13 mouse cellular contexts compared by ENCODE assay signal in genomic region chr3:122888371-122888819, GRCm38 (mm10). TPM values are rescaled to one million over a fixed set of nuclear protein-coding genes. Genes with fewer than 3 reads are reported as not detected.
A peak's percentile ranks its signal among the peaks of the same experiment; 100 is the strongest.
DNase-seq lines count a peak whose midpoint lies in the region.
"Had no signal": no experiment of that assay in that cellular context is flagged by ENCODE, and none has a peak within 500 bp of the region (broad histone marks: within the 10 kb centered on the region; RNA-seq: fewer than 3 reads in every experiment).

No protein-coding gene starts in this region.

- H3K27ac ChIP-seq in hindbrain, embryonic 10.5 days = no peak overlapping the region
- H3K27ac ChIP-seq: limb, embryonic 10.5 days had no signal

- H3K9me3 ChIP-seq in hindbrain, embryonic 10.5 days = no peaks in the 10 kb centered on the region
- H3K9me3 ChIP-seq: limb, embryonic 10.5 days; megakaryocyte, embryonic 14.5 days had no signal

- 89% methylated on average over 5 of the region's 5 CpGs for WGBS in hindbrain, embryonic 10.5 days

- H3K36me3 ChIP-seq in hindbrain, embryonic 10.5 days = no peaks in the 10 kb centered on the region
- H3K36me3 ChIP-seq: limb, embryonic 10.5 days had no signal

- DNase-seq in 3134 (ENCODE audit: extremely low read depth, insufficient read length, low spot score) = peak; percentile 37
- DNase-seq in 3T3-L1 (ENCODE audit: low read depth, low spot score) = peak; percentile 90
- peak; percentile 65 for DNase-seq in fibroblast of lung, adult 2 months (ENCODE audit: low read depth)
- DNase-seq in lung, postnatal 25 days (ENCODE audit: low spot score) = peak; percentile 39
- DNase-seq in hindbrain, embryonic 10.5 days (ENCODE audit: low spot score) = no peak
- no peak for DNase-seq in kidney, adult 11 months
- DNase-seq in B cell, adult 2 months = no peak
- DNase-seq: cerebellum, adult 9-10 months; thymus, postnatal 4 days had no signal

- no peaks in the 10 kb centered on the region for H3K27me3 ChIP-seq in hindbrain, embryonic 10.5 days (ENCODE audit: insufficient read depth, poor library complexity, severe bottlenecking)
- H3K27me3 ChIP-seq: megakaryocyte, embryonic 14.5 days had no signal

- no peaks in the 10 kb centered on the region for H3K4me1 ChIP-seq in hindbrain, embryonic 10.5 days (replicated peaks)
- H3K4me1 ChIP-seq: limb, embryonic 10.5 days had no signal

- no peak overlapping the region for H3K4me3 ChIP-seq in hindbrain, embryonic 10.5 days
- H3K4me3 ChIP-seq: limb, embryonic 10.5 days; megakaryocyte, embryonic 14.5 days had no signal

RNA-seq across cellular contexts. Expression of gene Fabp2, which starts 6.5 kb away (rescaled TPM):
- not detected in 2 replicates for polyA plus RNA-seq in hindbrain, embryonic 10.5 days (2016; fragmentation: Nextera tagmentation; extraction: Ambion mirVana)
- polyA plus RNA-seq: heart, postnatal 0 days; kidney, embryonic 14.5 days; limb, embryonic 10.5 days had no signal

RNA-seq across cellular contexts. Expression of gene Gm10959, which starts 30.8 kb away (rescaled TPM):
- not detected in 2 replicates for polyA plus RNA-seq in hindbrain, embryonic 10.5 days (2016; fragmentation: Nextera tagmentation; extraction: Ambion mirVana)
- polyA plus RNA-seq: heart, postnatal 0 days; kidney, embryonic 14.5 days; limb, embryonic 10.5 days had no signal

RNA-seq across cellular contexts. Expression of gene 1810037I17Rik, which starts 35.6 kb away (rescaled TPM):
- polyA plus RNA-seq in hindbrain, embryonic 10.5 days (2016; fragmentation: Nextera tagmentation; extraction: Ambion mirVana) = 85.3 and 96.3 TPM in 2 replicates

Comparison
In these comparisons a context has a peak if more than half of its experiments do, and no peak if none do; other contexts are left out.
1. DNase-seq: peak in 3134 (single experiment), 3T3-L1 (single experiment), fibroblast of lung, adult 2 months (single experiment) and lung, postnatal 25 days (single experiment); none in hindbrain, embryonic 10.5 days (single experiment), kidney, adult 11 months (single experiment) and B cell, adult 2 months (0 of 2).